Mouse (Mus musculus) midbrain, postnatal 0 days (tissue): ENCODE results near the gene Plpp2. TPM values are rescaled to one million over a fixed set of nuclear protein-coding genes. Genes with fewer than 3 reads are reported as not detected.

Source experiments
- ATAC-seq: fragments of 200-750 bp; cut with Nextera tagmentation; 2 replicates; pipeline ENCODE4 v1.8.0; 2017; ENCODE audit warnings: moderate number of reproducible peaks, mild to moderate bottlenecking, moderate TSS enrichment, moderate library complexity; ENCODE audit not compliant: low FRiP score
- DNase-seq: peaks from one replicate; pipeline ENCODE4 v3.0.0-alpha.2; 2015; ENCODE audit warnings: low spot score
- H3K27ac ChIP-seq: fragments of 300-500 bp; sonication (generic); 2 replicates; pipeline ENCODE4 v1.5.1; 2014; ENCODE audit warnings: low read depth, mild to moderate bottlenecking, low read length, mixed read lengths
- H3K27me3 ChIP-seq: fragments of 300-500 bp; sonication (generic); 2 replicates; pipeline ENCODE4 v1.6.1; 2014; ENCODE audit warnings: low read length, control low read depth, mixed read lengths; ENCODE audit not compliant: insufficient read depth
- H3K36me3 ChIP-seq: fragments of 300-500 bp; sonication (generic); 2 replicates; pipeline ENCODE4 v1.6.1; 2014; ENCODE audit warnings: low read length, control low read depth, mixed read lengths; ENCODE audit not compliant: insufficient read depth
- H3K4me1 ChIP-seq: fragments of 300-500 bp; sonication (generic); 2 replicates; pipeline ENCODE4 v1.6.1; 2014; ENCODE audit warnings: mild to moderate bottlenecking, control low read depth, antibody characterized with exemption, low read length, mixed read lengths; ENCODE audit not compliant: insufficient read depth
- H3K4me2 ChIP-seq: fragments of 300-500 bp; sonication (generic); 2 replicates; pipeline ENCODE4 v1.6.1; 2014; ENCODE audit warnings: low read depth, mild to moderate bottlenecking, low read length, mixed read lengths; ENCODE audit not compliant: poor library complexity, severe bottlenecking
- H3K4me3 ChIP-seq: fragments of 300-500 bp; sonication (generic); 2 replicates; pipeline ENCODE4 v1.5.1; 2014; ENCODE audit warnings: low read depth, mild to moderate bottlenecking, low read length, moderate library complexity
- H3K9ac ChIP-seq: fragments of 300-500 bp; sonication (generic); replicated peaks from 2 replicates; pipeline ENCODE4 v1.6.1; 2014; ENCODE audit warnings: mild to moderate bottlenecking, low read length, moderate library complexity, mixed read lengths; ENCODE audit not compliant: poor library complexity, severe bottlenecking
- H3K9me3 ChIP-seq: fragments of 300-500 bp; sonication (generic); 2 replicates; pipeline ENCODE4 v1.6.1; 2016; ENCODE audit warnings: low read length, control low read depth
- CTCF ChIP-seq: IDR thresholded peaks from 2 replicates; pipeline ENCODE4 v1.5.1; 2016; ENCODE audit warnings: antibody characterized with exemption, mild to moderate bottlenecking
- WGBS: fragments of 180-500 bp; shearing (Covaris S2); extraction: QIAGEN DNeasy Blood & Tissue Kit; methylation state at CpG from one replicate; pipeline ENCODE4 v1.1.7; 2014; 5-methylcytosine and 5-hydroxymethylcytosine counted together
- polyA plus RNA-seq: library from polyadenylated mRNA; unstranded; fragments of >200 nt; fragmentation: Nextera tagmentation; extraction: Ambion mirVana; gene quantifications from 2 replicates; pipeline ENCODE4 v1.2.1, GENCODE M21; 2015
- total RNA-seq: library from RNA; depleted of rRNA; stranded (reverse); fragments of >200 nt; gene quantifications from 2 replicates; pipeline ENCODE4 v1.2.3, GENCODE M21; 2014

The Plpp2 gene
- total and polyA plus RNA-seq, 2 experiments from 2014 or later: 22.7 to 34.6 TPM

- H3K4me2 ChIP-seq: no peak overlapping the region
- no peak overlapping the region for H3K9ac ChIP-seq
- H3K4me3 ChIP-seq: no peak overlapping the region
- TF ChIP-seq CTCF: no peak
- no peaks in the 10 kb centered on the region for H3K36me3 ChIP-seq
- H3K9me3 ChIP-seq: no peaks in the 10 kb centered on the region
- H3K27ac ChIP-seq: no peak overlapping the region
- DNase-seq (no peak), ATAC-seq (no peak)
- H3K4me1 ChIP-seq: no peaks in the 10 kb centered on the region
- WGBS: 54% methylated on average over 9 of the region's 9 CpGs
- no peaks in the 10 kb centered on the region for H3K27me3 ChIP-seq
These were observed 44.7 kb upstream of the Plpp2 start for GRCm38 (mm10) chr10:79578276-79578675.

GRCm38 (mm10) chr10:79577376-79577775 lies 43.8 kb upstream of the Plpp2 start:
- Histone ChIP-seq H3K9me3 (no peaks in the 10 kb centered on the region), H3K4me3 (no peak overlapping the region), H3K36me3 (no peaks in the 10 kb centered on the region), H3K9ac (no peak overlapping the region), H3K27ac (no peak overlapping the region), H3K4me1 (no peaks in the 10 kb centered on the region), H3K27me3 (no peaks in the 10 kb centered on the region), H3K4me2 (no peak overlapping the region)
- ATAC-seq (no peak), DNase-seq (no peak)
- WGBS: 75% methylated on average over 4 of the region's 4 CpGs
- no peak for TF ChIP-seq CTCF

GRCm38 (mm10) chr10:79575754-79576153 lies 42.2 kb upstream of the Plpp2 start:
- 72% methylated on average over 6 of the region's 6 CpGs for WGBS
- H3K9me3 ChIP-seq: no peaks in the 10 kb centered on the region
- no peak overlapping the region for H3K27ac ChIP-seq
- peak; percentile 5 for DNase-seq
- no peaks in the 10 kb centered on the region for H3K36me3 ChIP-seq
- no peak overlapping the region for H3K4me2 ChIP-seq
- no peaks in the 10 kb centered on the region for H3K4me1 ChIP-seq
- H3K9ac ChIP-seq: no peak overlapping the region
- H3K27me3 ChIP-seq: no peaks in the 10 kb centered on the region
- TF ChIP-seq CTCF: no peak
- H3K4me3 ChIP-seq: no peak overlapping the region
- ATAC-seq: no peak

- H3K4me2 ChIP-seq: no peak overlapping the region
These were observed 41.2 kb upstream of the Plpp2 start for GRCm38 (mm10) chr10:79574796-79575195.

GRCm38 (mm10) chr10:79574350-79574749 lies 40.8 kb upstream of the Plpp2 start:
- Histone ChIP-seq H3K36me3 (no peaks in the 10 kb centered on the region), H3K9me3 (no peaks in the 10 kb centered on the region), H3K27ac (no peak overlapping the region), H3K27me3 (no peaks in the 10 kb centered on the region), H3K4me2 (no peak overlapping the region), H3K4me3 (no peak overlapping the region), H3K9ac (no peak overlapping the region), H3K4me1 (no peaks in the 10 kb centered on the region)
- no peak for TF ChIP-seq CTCF
- no peak for ATAC-seq
- no peak for DNase-seq
- WGBS: 85% methylated on average over 8 of the region's 8 CpGs

More at GRCm38 (mm10) chr10:79574796-79575195, 41.2 kb upstream of the Plpp2 start:
- no peak overlapping the region for H3K4me3 ChIP-seq
- H3K27ac ChIP-seq: no peak overlapping the region
- no peaks in the 10 kb centered on the region for H3K4me1 ChIP-seq
- H3K27me3 ChIP-seq: no peaks in the 10 kb centered on the region
- no peaks in the 10 kb centered on the region for H3K9me3 ChIP-seq
- TF ChIP-seq CTCF: no peak
- DNase-seq (no peak), ATAC-seq (no peak)
- WGBS: 91% methylated on average over 6 of the region's 6 CpGs
- no peaks in the 10 kb centered on the region for H3K36me3 ChIP-seq
- H3K9ac ChIP-seq: no peak overlapping the region

- H3K4me1 ChIP-seq: no peaks in the 10 kb centered on the region
- no peak overlapping the region for H3K4me2 ChIP-seq
- no peak overlapping the region for H3K9ac ChIP-seq
- H3K36me3 ChIP-seq: no peaks in the 10 kb centered on the region
- no peak for ATAC-seq
- H3K27ac ChIP-seq: no peak overlapping the region
- WGBS: 84% methylated on average over 6 of the region's 6 CpGs
- no peaks in the 10 kb centered on the region for H3K27me3 ChIP-seq
- no peaks in the 10 kb centered on the region for H3K9me3 ChIP-seq
- TF ChIP-seq CTCF: no peak
- H3K4me3 ChIP-seq: no peak overlapping the region
- DNase-seq: no peak
These were observed 40.0 kb upstream of the Plpp2 start for GRCm38 (mm10) chr10:79573611-79574010.
